Mouse (Mus musculus): Measurements from ENCODE around the gene Gstp2. TPM values are rescaled to one million over a fixed set of nuclear protein-coding genes. Genes with fewer than 3 reads are reported as not detected.

Gstp2 gene
- total and polyA plus RNA-seq, 2 experiments: 7.9 to 9.2 TPM

DNA sequence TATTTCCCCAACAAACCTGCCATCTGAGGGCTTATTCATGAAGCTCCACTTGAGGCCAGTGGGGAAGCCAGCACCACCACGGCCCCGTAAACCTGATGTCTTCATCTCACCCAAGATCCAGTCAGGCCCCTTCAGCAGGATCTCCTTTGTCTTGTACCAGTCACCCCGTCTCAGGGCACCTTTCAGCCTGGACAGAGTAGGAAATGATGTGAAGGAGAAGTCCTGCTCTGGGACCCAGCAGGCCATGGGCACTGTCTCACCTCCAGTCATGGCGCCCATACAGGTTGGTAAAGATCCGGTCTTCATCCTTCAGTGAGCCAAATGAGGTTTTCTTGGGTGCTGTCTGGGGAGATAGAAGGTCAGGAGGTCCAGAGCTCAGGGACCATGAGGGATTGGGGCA is 34.7 kb downstream of the Gstp2 start:
- Histone ChIP-seq H3K9ac (ENCODE audit: low read depth, low read length) (no peak overlapping the region), H3K27ac (replicated peaks; ENCODE audit: insufficient read depth, low read depth, low read length) (no peak overlapping the region), H3K4me3 (ENCODE audit: insufficient read depth, low read depth, low read length) (no peak overlapping the region), H3K4me1 (ENCODE audit: control insufficient read depth, insufficient read depth, low read length) (peaks cover 9% of the 10 kb centered on the region), H3K79me2 (ENCODE audit: control insufficient read depth, insufficient read depth, low read length) (no peaks in the 10 kb centered on the region; the same call in 1 of the 2 replicates), H3K36me3 (ENCODE audit: control insufficient read depth, insufficient read depth, low read length) (peaks cover 17% of the 10 kb centered on the region; the same call in 1 of the 2 replicates), H3K27me3 (ENCODE audit: control insufficient read depth, insufficient read depth, low read length) (no peaks in the 10 kb centered on the region)
- TF ChIP-seq CTCF (IDR thresholded peaks at IDR 0.05; ENCODE audit: low read depth, low read length): no peak
- TF ChIP-seq POLR2A (IDR thresholded peaks at IDR 0.05; ENCODE audit: extremely low read depth, insufficient read depth, low read length): no peak
- 95% methylated on average over 5 of the region's 5 CpGs for WGBS
- DNase-seq (ENCODE audit: extremely low read depth, low read depth, low spot score): no peak

- H3K4me1 ChIP-seq (ENCODE audit: control insufficient read depth, insufficient read depth, low read length): peaks cover 5% of the 10 kb centered on the region
- no peaks in the 10 kb centered on the region for H3K27me3 ChIP-seq (ENCODE audit: control insufficient read depth, insufficient read depth, low read length)
- H3K9ac ChIP-seq (ENCODE audit: low read depth, low read length): no peak overlapping the region
- DNase-seq (ENCODE audit: extremely low read depth, low read depth, low spot score): no peak
- no peak overlapping the region for H3K4me3 ChIP-seq (ENCODE audit: insufficient read depth, low read depth, low read length)
- H3K27ac ChIP-seq (replicated peaks; ENCODE audit: insufficient read depth, low read depth, low read length): no peak overlapping the region
- WGBS: 96% methylated on average over 8 of the region's 8 CpGs
- no peaks in the 10 kb centered on the region for H3K79me2 ChIP-seq (ENCODE audit: control insufficient read depth, insufficient read depth, low read length)
- peaks cover 17% of the 10 kb centered on the region; the same call in 1 of the 2 replicates for H3K36me3 ChIP-seq (ENCODE audit: control insufficient read depth, insufficient read depth, low read length)
- TF ChIP-seq CTCF (IDR thresholded peaks at IDR 0.05; ENCODE audit: low read depth, low read length) (no peak), POLR2A (IDR thresholded peaks at IDR 0.05; ENCODE audit: extremely low read depth, insufficient read depth, low read length) (no peak)
Measured at GRCm38 (mm10) chr19:4005971-4006370, 39.9 kb downstream of the Gstp2 start.

DNA sequence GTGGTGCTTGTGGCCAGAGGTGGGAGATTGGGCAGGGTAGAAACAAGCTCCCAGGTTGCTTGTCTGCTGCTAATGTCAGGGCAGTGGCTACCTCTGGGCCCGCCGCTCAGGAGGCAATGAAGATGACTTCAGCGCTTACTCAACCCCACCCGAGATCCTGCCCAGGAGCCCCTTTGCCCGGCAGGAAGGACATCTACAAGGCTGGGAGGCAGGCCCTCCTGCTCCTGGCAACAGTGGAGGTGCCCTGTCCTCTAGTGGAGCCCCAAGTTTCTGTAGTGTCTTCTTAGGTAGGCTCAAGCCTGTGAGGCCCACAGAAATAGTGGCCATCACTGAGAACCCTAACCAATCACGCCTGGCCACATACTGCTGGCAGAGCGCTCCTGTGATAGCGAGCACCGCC is 40.7 kb downstream of the Gstp2 start:
- TF ChIP-seq POLR2A (IDR thresholded peaks at IDR 0.05; ENCODE audit: extremely low read depth, insufficient read depth, low read length): no peak
- Histone ChIP-seq H3K4me1 (ENCODE audit: control insufficient read depth, insufficient read depth, low read length) (peaks cover 5% of the 10 kb centered on the region), H3K27ac (replicated peaks; ENCODE audit: insufficient read depth, low read depth, low read length) (no peak overlapping the region), H3K79me2 (ENCODE audit: control insufficient read depth, insufficient read depth, low read length) (no peaks in the 10 kb centered on the region), H3K27me3 (ENCODE audit: control insufficient read depth, insufficient read depth, low read length) (no peaks in the 10 kb centered on the region), H3K9ac (ENCODE audit: low read depth, low read length) (no peak overlapping the region), H3K36me3 (ENCODE audit: control insufficient read depth, insufficient read depth, low read length) (peaks cover 17% of the 10 kb centered on the region; the same call in 1 of the 2 replicates), H3K4me3 (ENCODE audit: insufficient read depth, low read depth, low read length) (no peak overlapping the region)
- no peak for DNase-seq (ENCODE audit: extremely low read depth, low read depth, low spot score)
- WGBS: 91% methylated on average over 9 of the region's 9 CpGs

DNA sequence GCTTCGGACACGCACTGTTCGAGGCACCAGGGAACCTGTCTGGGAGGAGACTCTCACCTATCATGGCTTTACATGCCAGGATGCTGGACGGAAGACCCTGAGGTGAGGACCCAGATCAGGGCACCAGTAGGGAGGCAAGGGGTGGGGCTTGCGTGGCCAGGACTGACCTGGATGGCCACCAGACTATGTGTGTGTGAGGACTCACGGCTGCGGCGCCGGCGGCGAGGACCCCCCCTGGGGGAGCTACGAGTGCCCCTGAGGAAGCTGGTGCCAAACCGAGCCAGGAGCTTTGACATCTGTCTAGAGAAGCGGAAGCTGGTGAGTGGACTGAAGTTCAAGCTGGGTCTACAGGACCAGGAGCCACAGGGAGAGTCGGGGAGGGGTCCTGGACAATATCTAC is 41.5 kb downstream of the Gstp2 start:
- Histone ChIP-seq H3K9ac (ENCODE audit: low read depth, low read length) (no peak overlapping the region), H3K4me3 (ENCODE audit: insufficient read depth, low read depth, low read length) (no peak overlapping the region), H3K36me3 (ENCODE audit: control insufficient read depth, insufficient read depth, low read length) (peaks cover 14% of the 10 kb centered on the region; the same call in 1 of the 2 replicates), H3K4me1 (ENCODE audit: control insufficient read depth, insufficient read depth, low read length) (peaks cover 10% of the 10 kb centered on the region), H3K79me2 (ENCODE audit: control insufficient read depth, insufficient read depth, low read length) (no peaks in the 10 kb centered on the region), H3K27me3 (ENCODE audit: control insufficient read depth, insufficient read depth, low read length) (no peaks in the 10 kb centered on the region), H3K27ac (replicated peaks; ENCODE audit: insufficient read depth, low read depth, low read length) (no peak overlapping the region)
- TF ChIP-seq POLR2A (IDR thresholded peaks at IDR 0.05; ENCODE audit: extremely low read depth, insufficient read depth, low read length) (no peak), CTCF (IDR thresholded peaks at IDR 0.05; ENCODE audit: low read depth, low read length) (no peak)
- no peak for DNase-seq (ENCODE audit: extremely low read depth, low read depth, low spot score)
- WGBS: 90% methylated on average over 15 of the region's 15 CpGs

GRCm38 (mm10) chr19:4003641-4004040 is 42.2 kb downstream of the Gstp2 start:
- no peak overlapping the region for H3K27ac ChIP-seq (replicated peaks; ENCODE audit: insufficient read depth, low read depth, low read length)
- no peaks in the 10 kb centered on the region for H3K79me2 ChIP-seq (ENCODE audit: control insufficient read depth, insufficient read depth, low read length)
- DNase-seq (ENCODE audit: extremely low read depth, low read depth, low spot score): no peak
- 88% methylated on average over 12 of the region's 12 CpGs for WGBS
- peaks cover 10% of the 10 kb centered on the region for H3K4me1 ChIP-seq (ENCODE audit: control insufficient read depth, insufficient read depth, low read length)
- H3K4me3 ChIP-seq (ENCODE audit: insufficient read depth, low read depth, low read length): no peak overlapping the region
- H3K27me3 ChIP-seq (ENCODE audit: control insufficient read depth, insufficient read depth, low read length): no peaks in the 10 kb centered on the region
- no peak overlapping the region for H3K9ac ChIP-seq (ENCODE audit: low read depth, low read length)
- TF ChIP-seq POLR2A (IDR thresholded peaks at IDR 0.05; ENCODE audit: extremely low read depth, insufficient read depth, low read length) (no peak), CTCF (IDR thresholded peaks at IDR 0.05; ENCODE audit: low read depth, low read length) (no peak)
- peaks cover 11% of the 10 kb centered on the region; the same call in 1 of the 2 replicates for H3K36me3 ChIP-seq (ENCODE audit: control insufficient read depth, insufficient read depth, low read length)

- Histone ChIP-seq H3K9ac (ENCODE audit: low read depth, low read length) (no peak within 1 kb of the TSS), H3K79me2 (ENCODE audit: control insufficient read depth, insufficient read depth, low read length) (no peaks in the 10 kb centered on the region), H3K4me3 (ENCODE audit: insufficient read depth, low read depth, low read length) (no peak within 1 kb of the TSS), H3K36me3 (ENCODE audit: control insufficient read depth, insufficient read depth, low read length) (peaks cover 6% of the 10 kb centered on the region; the same call in 1 of the 2 replicates), H3K27me3 (ENCODE audit: control insufficient read depth, insufficient read depth, low read length) (no peaks in the 10 kb centered on the region), H3K27ac (replicated peaks; ENCODE audit: insufficient read depth, low read depth, low read length) (no peak within 1 kb of the TSS), H3K4me1 (ENCODE audit: control insufficient read depth, insufficient read depth, low read length) (peaks cover 10% of the 10 kb centered on the region)
- TF ChIP-seq POLR2A (IDR thresholded peaks at IDR 0.05; ENCODE audit: extremely low read depth, insufficient read depth, low read length) (no peak), CTCF (IDR thresholded peaks at IDR 0.05; ENCODE audit: low read depth, low read length) (no peak)
- 90% methylated on average over 1 of the region's 1 CpGs for WGBS
- DNase-seq (ENCODE audit: extremely low read depth, low read depth, low spot score): no peak
Measured at GRCm38 (mm10) chr19:4003112-4003511, 42.7 kb downstream of the Gstp2 start, which contains the start of gene Doc2g. Gene Doc2g, plus strand, starts transcription at chr19:4003313.

Measured in liver, adult 2 months (tissue).